25 mouse cellular contexts compared by ENCODE assay signal in the genomic region with DNA sequence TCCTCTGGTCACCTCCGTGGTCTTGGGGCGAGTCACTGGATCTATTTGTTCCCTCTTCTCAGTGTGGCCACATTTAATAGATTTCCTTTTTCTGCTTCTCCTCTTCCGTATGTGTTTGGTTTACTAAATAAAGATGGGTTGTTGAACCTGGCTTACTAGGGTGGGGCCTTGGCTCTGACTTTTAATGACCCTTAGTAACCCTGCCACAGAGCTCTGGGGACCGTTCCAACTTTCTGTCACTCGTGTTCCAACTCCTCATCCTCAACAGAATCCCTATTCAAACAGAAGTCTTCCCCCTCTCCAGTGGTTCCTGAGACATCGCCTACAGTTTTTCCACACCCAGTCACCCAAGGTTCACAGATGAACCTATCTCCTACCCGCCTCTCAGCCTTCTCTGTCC. TPM values are rescaled to one million over a fixed set of nuclear protein-coding genes. Genes with fewer than 3 reads are reported as not detected.
DNase-seq lines count a peak whose midpoint lies in the region; ATAC-seq and TF ChIP-seq lines count a peak whose summit lies in the region.
"Had no signal": no experiment of that assay in that cellular context is flagged by ENCODE, and none has a peak within 500 bp of the region (broad histone marks: within the 10 kb centered on the region; RNA-seq: fewer than 3 reads in every experiment).

No protein-coding gene starts in this region.

- H3K27me3 ChIP-seq in liver, postnatal 0 days (ENCODE audit: insufficient read depth, low read length), result no peaks in the 10 kb centered on the region
- H3K27me3 ChIP-seq: embryonic facial prominence, embryonic 12.5 days; embryonic facial prominence, embryonic 15.5 days had no signal

- no peak for TF ChIP-seq CTCF in liver, postnatal 0 days (IDR thresholded peaks at IDR 0.05; ENCODE audit: low read depth)

- H3K4me3 ChIP-seq in liver, postnatal 0 days (ENCODE audit: low read depth, low read length), result no peak overlapping the region
- H3K4me3 ChIP-seq: embryonic facial prominence, embryonic 12.5 days; embryonic facial prominence, embryonic 15.5 days; gastrocnemius, adult 2 months; heart, adult 2 months had no signal

- DNase-seq in heart, adult 8-10 months (ENCODE audit: low spot score), result peak; percentile 45
- no peak for DNase-seq in heart, adult 11 months
- peak; percentile 19 to 46 for DNase-seq in heart, postnatal 14 days
- no peak for DNase-seq in heart, postnatal 25 days (ENCODE audit: low spot score)
- DNase-seq in liver, postnatal 0 days, result no peak
- DNase-seq in liver, result no peak
- no peak for DNase-seq in layer of hippocampus, adult 9-10 months (ENCODE audit: low spot score)
- DNase-seq: adrenal gland, adult 8-10 months; adrenal gland, postnatal 36 days; cerebellum, adult 18-20 months; cerebellum, adult 9-10 months; cerebellum, postnatal 14 days; forebrain, postnatal 0 days; gastrocnemius, adult 2 months; gastrocnemius, postnatal 14 days; kidney, adult 8-10 months had no signal

- 54% methylated on average over 7 of the region's 7 CpGs for WGBS in liver, postnatal 0 days (ENCODE audit: insufficient replicate concordance)

- H3K27ac ChIP-seq in liver, postnatal 0 days (ENCODE audit: low read depth), result peak overlapping the region; percentile 55; the same call in 1 of the 2 replicates
- H3K27ac ChIP-seq: embryonic facial prominence, embryonic 12.5 days; embryonic facial prominence, embryonic 15.5 days; gastrocnemius, adult 2 months; heart, adult 2 months; hindbrain, embryonic 14.5 days; hindbrain, postnatal 0 days had no signal

- ATAC-seq in liver, postnatal 0 days, result peak; percentile 72
- ATAC-seq: CD4-positive, CD25-positive, alpha-beta regulatory T cell, adult 4 months; forebrain, embryonic 14.5 days; forebrain, postnatal 0 days; hindbrain, postnatal 0 days; inflammation-experienced regulatory T-cells, adult 6 months; intestine, embryonic 16.5 days had no signal

- intact Hi-C loops in heart, postnatal 14 days (cut with DNase I), result no loop called here
- intact Hi-C loops in heart, postnatal 25 days (cut with DNase I), result loop anchor here (2.0 to 5.0 kb wide), 2 partner anchors 17 to 33 kb away; no protein-coding TSS in a partner anchor

- H3K4me1 ChIP-seq in liver, postnatal 0 days (ENCODE audit: insufficient read depth), result peaks cover 10% of the 10 kb centered on the region
- H3K4me1 ChIP-seq: embryonic facial prominence, embryonic 12.5 days; embryonic facial prominence, embryonic 15.5 days had no signal

- H3K36me3 ChIP-seq in liver, postnatal 0 days (replicated peaks; ENCODE audit: insufficient read depth, low read length), result peaks cover 3% of the 10 kb centered on the region; the same call in 1 of the 2 replicates
- H3K36me3 ChIP-seq: embryonic facial prominence, embryonic 12.5 days; embryonic facial prominence, embryonic 15.5 days had no signal

- no peak overlapping the region for H3K4me2 ChIP-seq in liver, postnatal 0 days (ENCODE audit: low read depth, low read length)
- H3K4me2 ChIP-seq: embryonic facial prominence, embryonic 12.5 days; embryonic facial prominence, embryonic 15.5 days; hindbrain, embryonic 14.5 days had no signal

- H3K9me3 ChIP-seq in liver, postnatal 0 days (ENCODE audit: low read length), result no peaks in the 10 kb centered on the region
- H3K9me3 ChIP-seq: embryonic facial prominence, embryonic 12.5 days; embryonic facial prominence, embryonic 15.5 days had no signal

- no peak for TF ChIP-seq EP300 in liver, postnatal 0 days (IDR thresholded peaks at IDR 0.05; ENCODE audit: low read depth)

- no peak overlapping the region for H3K9ac ChIP-seq in liver, postnatal 0 days (replicated peaks)
- H3K9ac ChIP-seq: embryonic facial prominence, embryonic 12.5 days; embryonic facial prominence, embryonic 15.5 days; forebrain, postnatal 0 days; hindbrain, embryonic 14.5 days had no signal

RNA-seq across cellular contexts. Expression of a gene that starts 45.0 kb away (rescaled TPM):
- total RNA-seq in heart, adult 8-10 months (2022), result 10 to 100 TPM; 22.1 to 25.4 (median 23.3) TPM
- 10 to 100 TPM; 25.4 to 25.8 TPM for total RNA-seq in heart, postnatal 14 days (2021)
- total RNA-seq in heart, postnatal 25 days (2021), result 10 to 100 TPM; 24.3 to 24.8 TPM
- 43.1 and 45.8 TPM in 2 replicates for polyA plus RNA-seq in liver, postnatal 0 days (2015; fragmentation: Nextera tagmentation; extraction: Ambion mirVana)

Comparison
In these comparisons a context has a peak if more than half of its experiments do, and no peak if none do; other contexts are left out.
1. DNase-seq: peak in heart, adult 8-10 months (single experiment) and heart, postnatal 14 days (2 of 2); none in heart, adult 11 months (single experiment), heart, postnatal 25 days (single experiment), liver, postnatal 0 days (single experiment), liver (single experiment) and layer of hippocampus, adult 9-10 months (single experiment).